Mouse (Mus musculus) myocyte (in vitro differentiated cells): ENCODE data around the gene Mgrn1.

Source experiments
- MAX ChIP-seq: IDR thresholded peaks from one replicate; pipeline ENCODE4 v1.6.1; 2011; ENCODE audit warnings: low read depth, mild to moderate bottlenecking, control low read depth
- POLR2A ChIP-seq: IDR thresholded peaks from one replicate; pipeline ENCODE4 v1.6.1; 2011; ENCODE audit warnings: low read depth, mild to moderate bottlenecking, control low read depth, moderate library complexity; ENCODE audit not compliant: insufficient read length
- TCF12 ChIP-seq: IDR thresholded peaks from one replicate; pipeline ENCODE4 v1.6.1; 2011; ENCODE audit warnings: mild to moderate bottlenecking, control low read depth; ENCODE audit not compliant: poor library complexity, insufficient read depth, severe bottlenecking

- TF ChIP-seq POLR2A (no peak), MAX (no peak), TCF12 (no peak)
Observed at GRCm38 (mm10) chr16:4957446-4957845, 71.4 kb downstream of the Mgrn1 start.
